Mouse (Mus musculus) MEL (cell line): ENCODE results near the gene Trnt1.

Experiments
- CTCF ChIP-seq, 3 experiments: IDR thresholded peaks in 2 of 3; conservative IDR thresholded peaks in 1 of 3; 2 replicates each; pipeline ENCODE4 v1.5.1; 2011 to 2012; ENCODE audit warnings: low read length in 3 of 3, low read depth in 2 of 3, mild to moderate bottlenecking in 2 of 3, improper control_type of control experiment in 1 of 3, inconsistent platforms in 1 of 3, mixed read lengths in 1 of 3, moderate library complexity in 1 of 3; ENCODE audit not compliant: control insufficient read depth in 1 of 3, insufficient read depth in 1 of 3, poor library complexity in 1 of 3, severe bottlenecking in 1 of 3
- EP300 ChIP-seq, 2 experiments: IDR thresholded peaks; 2 replicates each; pipeline ENCODE4 v1.6.1; 2011; ENCODE audit warnings: improper control_type of control experiment in 2 of 2, low read length in 2 of 2, low read depth in 1 of 2, mild to moderate bottlenecking in 1 of 2
- GATA1 ChIP-seq: IDR thresholded peaks from 2 replicates; pipeline ENCODE4 v1.6.1; 2011; ENCODE audit warnings: low read depth, low read length, improper control_type of control experiment
- KAT2A ChIP-seq: conservative IDR thresholded peaks from 2 replicates; pipeline ENCODE4 v1.6.1; 2012; ENCODE audit warnings: low read depth, low read length, improper control_type of control experiment, inconsistent platforms
- POLR2A ChIP-seq, 2 experiments: IDR thresholded peaks; 2 replicates each; pipeline ENCODE4 v1.6.1; 2011 to 2012; ENCODE audit warnings: low read length in 2 of 2, mild to moderate bottlenecking in 2 of 2, control low read depth in 1 of 2, improper control_type of control experiment in 1 of 2, low read depth in 1 of 2, moderate library complexity in 1 of 2; ENCODE audit not compliant: control insufficient read depth in 1 of 2, insufficient read depth in 1 of 2, poor library complexity in 1 of 2
- TAL1 ChIP-seq: IDR thresholded peaks from 2 replicates; pipeline ENCODE4 v1.6.1; 2012; ENCODE audit warnings: mild to moderate bottlenecking, inconsistent platforms, low read length, moderate library complexity, mixed read lengths
- USF1 ChIP-seq: IDR thresholded peaks from 2 replicates; pipeline ENCODE4 v1.6.1; 2014; ENCODE audit warnings: low read depth, mild to moderate bottlenecking, inconsistent platforms, low read length, improper control_type of control experiment, moderate library complexity
- ZC3H11A ChIP-seq: IDR thresholded peaks from 2 replicates; pipeline ENCODE4 v1.6.1; 2012; ENCODE audit warnings: low read depth, mild to moderate bottlenecking, inconsistent platforms, low read length, improper control_type of control experiment

- no peak for TF ChIP-seq POLR2A (IDR thresholded peaks at IDR 0.05; ENCODE audit: control insufficient read depth in 1 of 2, insufficient read depth in 1 of 2, low read depth in 1 of 2, low read length in 2 of 2, poor library complexity in 1 of 2)
- no peak for TF ChIP-seq ZC3H11A
- TF ChIP-seq CTCF (IDR thresholded peaks at IDR 0.05 in 2 of 3, conservative IDR thresholded peaks at IDR 0.05 in 1 of 3; ENCODE audit: control insufficient read depth in 1 of 3, insufficient read depth in 1 of 3, low read depth in 2 of 3, low read length in 3 of 3, poor library complexity in 1 of 3, severe bottlenecking in 1 of 3), result no peak
- TF ChIP-seq EP300 (IDR thresholded peaks at IDR 0.05; ENCODE audit: low read depth in 1 of 2, low read length in 2 of 2), result no peak
- TF ChIP-seq TAL1, result no peak
- TF ChIP-seq KAT2A, result no peak
- TF ChIP-seq USF1, result no peak
- TF ChIP-seq GATA1, result no peak
Measured at GRCm38 (mm10) chr6:106787138-106787537, 18.2 kb downstream of the Trnt1 start.
